ENCODE assay signal across 24 mouse cellular contexts in the genomic region with DNA sequence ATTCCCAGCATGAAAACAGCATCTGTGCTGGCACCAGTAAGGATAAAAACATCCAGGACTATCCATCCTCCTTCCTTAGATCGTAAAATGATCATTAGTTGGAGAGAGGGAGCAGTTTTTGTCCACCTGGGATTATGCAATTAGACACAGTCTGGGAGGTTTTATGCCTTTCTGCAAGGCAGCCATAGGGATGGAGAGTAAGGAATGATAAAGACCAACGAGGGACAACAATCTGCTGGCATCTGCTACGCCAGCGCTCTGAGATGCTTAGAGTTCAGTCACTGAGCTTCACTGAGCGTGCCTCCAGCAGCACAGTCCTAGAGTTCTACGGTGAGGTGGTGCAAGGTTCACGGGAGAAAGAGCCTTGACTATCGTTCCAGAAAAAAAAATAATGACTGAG.
A peak's percentile ranks its signal among the peaks of the same experiment; 100 is the strongest.
DNase-seq lines count a peak whose midpoint lies in the region; ATAC-seq lines count a peak whose summit lies in the region.
"Had no signal": no experiment of that assay in that cellular context is flagged by ENCODE, and none has a peak within 500 bp of the region (broad histone marks: within the 10 kb centered on the region; RNA-seq: fewer than 3 reads in every experiment).

No protein-coding gene starts in this region.

- no peaks in the 10 kb centered on the region for H3K27me3 ChIP-seq in hindbrain, embryonic 16.5 days (replicated peaks; ENCODE audit: control insufficient read depth, insufficient read depth, low read length)
- no peaks in the 10 kb centered on the region for H3K27me3 ChIP-seq in hindbrain, embryonic 10.5 days (ENCODE audit: insufficient read depth, poor library complexity, severe bottlenecking)
- H3K27me3 ChIP-seq in kidney, embryonic 16.5 days (ENCODE audit: insufficient read depth, low read length), result no peaks in the 10 kb centered on the region
- H3K27me3 ChIP-seq in neural tube, embryonic 13.5 days, result no peaks in the 10 kb centered on the region
- no peaks in the 10 kb centered on the region for H3K27me3 ChIP-seq in neural tube, embryonic 15.5 days (replicated peaks)
- H3K27me3 ChIP-seq: embryonic facial prominence, embryonic 13.5 days; embryonic facial prominence, embryonic 15.5 days; forebrain, embryonic 12.5 days had no signal

- no peak overlapping the region for H3K27ac ChIP-seq in hindbrain, embryonic 16.5 days (ENCODE audit: low read depth, low read length)
- no peak overlapping the region for H3K27ac ChIP-seq in hindbrain, embryonic 10.5 days
- H3K27ac ChIP-seq in kidney, embryonic 16.5 days (ENCODE audit: low read length), result no peak overlapping the region
- H3K27ac ChIP-seq in neural tube, embryonic 13.5 days (replicated peaks), result no peak overlapping the region
- H3K27ac ChIP-seq in neural tube, embryonic 15.5 days (replicated peaks), result 0 out of 2 replicates have a peak overlapping the region, but pooled peaks have one; percentile 25
- H3K27ac ChIP-seq: embryonic facial prominence, embryonic 13.5 days; embryonic facial prominence, embryonic 15.5 days; forebrain, embryonic 10.5 days; forebrain, embryonic 12.5 days had no signal

- no peaks in the 10 kb centered on the region for H3K9me3 ChIP-seq in hindbrain, embryonic 16.5 days (ENCODE audit: control insufficient read depth, low read length)
- H3K9me3 ChIP-seq in hindbrain, embryonic 10.5 days, result no peaks in the 10 kb centered on the region
- H3K9me3 ChIP-seq in kidney, embryonic 16.5 days (ENCODE audit: low read length), result no peaks in the 10 kb centered on the region
- no peaks in the 10 kb centered on the region for H3K9me3 ChIP-seq in neural tube, embryonic 13.5 days
- no peaks in the 10 kb centered on the region for H3K9me3 ChIP-seq in neural tube, embryonic 15.5 days (replicated peaks)
- H3K9me3 ChIP-seq: embryonic facial prominence, embryonic 13.5 days; embryonic facial prominence, embryonic 15.5 days; forebrain, embryonic 10.5 days; forebrain, embryonic 12.5 days had no signal

- H3K4me1 ChIP-seq in hindbrain, embryonic 16.5 days (ENCODE audit: control insufficient read depth, insufficient read depth, low read depth, low read length), result no peaks in the 10 kb centered on the region
- H3K4me1 ChIP-seq in hindbrain, embryonic 10.5 days (replicated peaks), result no peaks in the 10 kb centered on the region
- no peaks in the 10 kb centered on the region for H3K4me1 ChIP-seq in kidney, embryonic 16.5 days (ENCODE audit: insufficient read depth, low read length)
- H3K4me1 ChIP-seq in neural tube, embryonic 13.5 days (replicated peaks), result no peaks in the 10 kb centered on the region
- H3K4me1 ChIP-seq in neural tube, embryonic 15.5 days, result peaks cover 6% of the 10 kb centered on the region; the same call in 1 of the 2 replicates
- H3K4me1 ChIP-seq: embryonic facial prominence, embryonic 15.5 days; forebrain, embryonic 10.5 days; forebrain, embryonic 12.5 days had no signal

- no peaks in the 10 kb centered on the region for H3K36me3 ChIP-seq in hindbrain, embryonic 16.5 days (ENCODE audit: control insufficient read depth, insufficient read depth, low read length)
- H3K36me3 ChIP-seq in hindbrain, embryonic 10.5 days, result no peaks in the 10 kb centered on the region
- H3K36me3 ChIP-seq in kidney, embryonic 16.5 days (ENCODE audit: insufficient read depth, low read length), result no peaks in the 10 kb centered on the region
- H3K36me3 ChIP-seq in neural tube, embryonic 13.5 days, result no peaks in the 10 kb centered on the region
- no peaks in the 10 kb centered on the region for H3K36me3 ChIP-seq in neural tube, embryonic 15.5 days
- H3K36me3 ChIP-seq: embryonic facial prominence, embryonic 13.5 days; embryonic facial prominence, embryonic 15.5 days; forebrain, embryonic 10.5 days; forebrain, embryonic 12.5 days had no signal

- no peak overlapping the region for H3K9ac ChIP-seq in hindbrain, embryonic 16.5 days (ENCODE audit: low read depth, low read length)
- no peak overlapping the region for H3K9ac ChIP-seq in kidney, embryonic 16.5 days (replicated peaks; ENCODE audit: low read length)
- no peak overlapping the region for H3K9ac ChIP-seq in neural tube, embryonic 13.5 days
- no peak overlapping the region for H3K9ac ChIP-seq in neural tube, embryonic 15.5 days (replicated peaks)
- H3K9ac ChIP-seq: embryonic facial prominence, embryonic 13.5 days; embryonic facial prominence, embryonic 15.5 days; forebrain, embryonic 12.5 days had no signal

- no peak for DNase-seq in hindbrain, embryonic 10.5 days (ENCODE audit: low spot score)
- DNase-seq in kidney, adult 8-10 months, result no peak
- no peak for DNase-seq in neural tube, embryonic 10.5 days (ENCODE audit: extremely low spot score, low spot score)
- DNase-seq in lung, adult 18-20 months, result no peak
- DNase-seq: adrenal gland, adult 2 months; adrenal gland, postnatal 10 days; adrenal gland, postnatal 25 days; cerebellum, adult 11 months; cerebellum, adult 18-20 months; cerebellum, adult 8-10 months; cerebellum, adult 9-11 months; cerebellum, postnatal 14 days; cerebellum, postnatal 36 days; embryo, embryonic 11 days had no signal

- WGBS in hindbrain, embryonic 16.5 days, result 70% methylated on average over 8 of the region's 8 CpGs
- WGBS in hindbrain, embryonic 10.5 days, result 89% methylated on average over 8 of the region's 8 CpGs
- WGBS in kidney, embryonic 16.5 days, result 71% methylated on average over 8 of the region's 8 CpGs
- 55% methylated on average over 8 of the region's 8 CpGs for WGBS in neural tube, embryonic 13.5 days
- 39% methylated on average over 8 of the region's 8 CpGs for WGBS in neural tube, embryonic 15.5 days

- no peak overlapping the region for H3K4me2 ChIP-seq in hindbrain, embryonic 16.5 days (ENCODE audit: low read length)
- H3K4me2 ChIP-seq in kidney, embryonic 16.5 days (replicated peaks; ENCODE audit: low read depth, low read length), result no peak overlapping the region
- no peak overlapping the region for H3K4me2 ChIP-seq in neural tube, embryonic 13.5 days
- no peak overlapping the region for H3K4me2 ChIP-seq in neural tube, embryonic 15.5 days
- H3K4me2 ChIP-seq: embryonic facial prominence, embryonic 13.5 days; embryonic facial prominence, embryonic 15.5 days; forebrain, embryonic 12.5 days had no signal

- no peak overlapping the region for H3K4me3 ChIP-seq in hindbrain, embryonic 16.5 days (ENCODE audit: low read length)
- H3K4me3 ChIP-seq in hindbrain, embryonic 10.5 days, result no peak overlapping the region
- H3K4me3 ChIP-seq in kidney, embryonic 16.5 days (ENCODE audit: low read length), result no peak overlapping the region
- no peak overlapping the region for H3K4me3 ChIP-seq in neural tube, embryonic 13.5 days
- no peak overlapping the region for H3K4me3 ChIP-seq in neural tube, embryonic 15.5 days (replicated peaks)
- H3K4me3 ChIP-seq: embryonic facial prominence, embryonic 13.5 days; embryonic facial prominence, embryonic 15.5 days; erythroblast, embryonic 14.5 days; forebrain, embryonic 10.5 days; forebrain, embryonic 12.5 days had no signal

- ATAC-seq in hindbrain, embryonic 16.5 days, result peak; percentile 42; the same call in 1 of the 2 replicates
- 0 out of 2 replicates have a peak, but pooled peaks have one; percentile 15 for ATAC-seq in kidney, embryonic 16.5 days (ENCODE audit: low FRiP score, low TSS enrichment)
- ATAC-seq in neural tube, embryonic 13.5 days (ENCODE audit: low read depth), result peak; percentile 56; the same call in 1 of the 2 replicates
- ATAC-seq in neural tube, embryonic 15.5 days (ENCODE audit: low FRiP score), result peak; percentile 72
- ATAC-seq: forebrain, embryonic 14.5 days had no signal

Comparison
In these comparisons a context has a peak if more than half of its experiments do, and no peak if none do; other contexts are left out.
1. ATAC-seq: peak in every context shown above with its lines; median percentile 72 in neural tube, embryonic 15.5 days; 56 in neural tube, embryonic 13.5 days; 42 in hindbrain, embryonic 16.5 days; 15 in kidney, embryonic 16.5 days.